Mouse (Mus musculus) embryonic facial prominence, embryonic 15.5 days (tissue): ENCODE data around the gene Cyp26a1. TPM values are rescaled to one million over a fixed set of nuclear protein-coding genes. Genes with fewer than 3 reads are reported as not detected.

ENCODE experiments used
- ATAC-seq: fragments of 200-750 bp; cut with Nextera tagmentation; 2 replicates; pipeline ENCODE4 v1.8.0; 2017; ENCODE audit warnings: low read depth, moderate TSS enrichment; ENCODE audit not compliant: insufficient number of reproducible peaks, low FRiP score, low TSS enrichment
- H3K27ac ChIP-seq: fragments of 300-500 bp; sonication (generic); replicated peaks from 2 replicates; pipeline ENCODE4 v1.5.1; 2015; ENCODE audit warnings: mild to moderate bottlenecking, inconsistent platforms
- H3K27me3 ChIP-seq: fragments of 300-500 bp; sonication (generic); 2 replicates; pipeline ENCODE4 v1.6.1; 2015; ENCODE audit warnings: inconsistent platforms
- H3K36me3 ChIP-seq: fragments of 300-500 bp; sonication (generic); 2 replicates; pipeline ENCODE4 v1.6.1; 2015; ENCODE audit warnings: mild to moderate bottlenecking, inconsistent platforms
- H3K4me1 ChIP-seq: fragments of 300-500 bp; sonication (generic); 2 replicates; pipeline ENCODE4 v1.6.1; 2015; ENCODE audit warnings: inconsistent platforms
- H3K4me2 ChIP-seq: fragments of 300-500 bp; sonication (generic); replicated peaks from 2 replicates; pipeline ENCODE4 v1.6.1; 2015; ENCODE audit warnings: mild to moderate bottlenecking, inconsistent platforms
- H3K4me3 ChIP-seq: fragments of 300-500 bp; sonication (generic); replicated peaks from 2 replicates; pipeline ENCODE4 v1.5.1; 2015; ENCODE audit warnings: mild to moderate bottlenecking, inconsistent platforms
- H3K9ac ChIP-seq: fragments of 300-500 bp; sonication (generic); 2 replicates; pipeline ENCODE4 v1.6.1; 2015; ENCODE audit warnings: inconsistent platforms
- H3K9me3 ChIP-seq: fragments of 300-500 bp; sonication (generic); replicated peaks from 2 replicates; pipeline ENCODE4 v1.6.1; 2016; ENCODE audit warnings: inconsistent platforms
- WGBS: fragments of 180-500 bp; shearing (Covaris S2); methylation state at CpG from one replicate; pipeline ENCODE4 v1.1.7; 2015; 5-methylcytosine and 5-hydroxymethylcytosine counted together
- polyA plus RNA-seq: library from polyadenylated mRNA; unstranded; fragments of >200 nt; fragmentation: Nextera tagmentation; extraction: Ambion mirVana; gene quantifications from 2 replicates; pipeline ENCODE4 v1.2.1, GENCODE M21; 2015

The Cyp26a1 gene
- polyA plus RNA-seq, 1 experiment from 2014 or later, result 4.6 TPM

GRCm38 (mm10) chr19:37735426-37735825, 37.8 kb downstream of the Cyp26a1 start:
- H3K4me2 ChIP-seq, result no peak overlapping the region
- ATAC-seq, result no peak
- H3K27ac ChIP-seq, result no peak overlapping the region
- H3K4me1 ChIP-seq, result no peaks in the 10 kb centered on the region
- no peaks in the 10 kb centered on the region for H3K27me3 ChIP-seq
- H3K9ac ChIP-seq, result no peak overlapping the region
- no peaks in the 10 kb centered on the region for H3K36me3 ChIP-seq
- H3K4me3 ChIP-seq, result no peak overlapping the region
- H3K9me3 ChIP-seq, result no peaks in the 10 kb centered on the region
- WGBS, result 84% methylated on average over 8 of the region's 8 CpGs

DNA sequence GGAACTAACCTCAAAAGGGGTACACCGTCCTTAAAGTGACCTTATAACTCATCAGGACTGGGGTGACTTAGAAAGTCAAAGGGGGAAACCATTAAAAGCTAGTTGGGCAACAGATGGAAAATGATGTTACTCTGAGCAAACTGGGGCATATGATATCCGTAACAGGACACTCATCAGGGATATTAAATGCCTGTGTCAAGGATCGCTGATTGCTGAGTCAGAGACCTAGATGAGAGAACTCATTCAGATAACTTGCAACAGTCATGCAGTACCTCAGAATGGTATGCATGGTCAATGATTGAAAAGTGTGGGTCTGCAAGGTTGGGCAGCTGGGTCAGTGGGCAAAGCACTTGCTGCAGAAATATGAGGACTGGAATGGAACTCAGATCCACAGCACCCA, 41.0 kb downstream of the Cyp26a1 start:
- ATAC-seq, result no peak
- 83% methylated on average over 3 of the region's 3 CpGs for WGBS
- no peak overlapping the region for H3K4me3 ChIP-seq

DNA sequence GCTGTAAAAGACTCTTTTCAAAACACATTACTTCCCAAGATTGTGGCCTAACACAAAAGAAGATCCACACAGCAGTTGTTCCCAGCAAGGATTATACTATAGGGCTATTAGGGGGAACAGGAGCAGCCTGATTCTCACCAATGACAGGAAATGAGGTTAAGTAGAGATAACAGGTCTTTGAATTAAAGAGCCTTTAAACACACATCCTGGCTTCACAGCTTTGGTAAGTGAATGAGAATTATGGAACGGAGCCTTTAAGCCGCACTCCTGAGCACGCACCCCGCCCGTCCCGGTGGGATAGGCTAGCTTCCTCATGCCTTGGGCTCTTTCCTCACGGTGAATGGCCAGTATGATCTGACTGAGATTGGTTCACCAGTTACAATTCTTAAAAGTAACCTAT, 42.4 kb downstream of the Cyp26a1 start:
- Histone ChIP-seq H3K27ac (no peak overlapping the region), H3K4me1 (no peaks in the 10 kb centered on the region), H3K4me2 (no peak overlapping the region), H3K4me3 (no peak overlapping the region), H3K9ac (no peak overlapping the region), H3K9me3 (no peaks in the 10 kb centered on the region), H3K27me3 (no peaks in the 10 kb centered on the region), H3K36me3 (no peaks in the 10 kb centered on the region)
- WGBS, result 71% methylated on average over 7 of the region's 7 CpGs
- ATAC-seq, result no peak

More for the DNA sequence above, 41.0 kb downstream of the Cyp26a1 start:
- Histone ChIP-seq H3K9me3 (no peaks in the 10 kb centered on the region), H3K4me2 (no peak overlapping the region), H3K4me1 (no peaks in the 10 kb centered on the region), H3K27ac (no peak overlapping the region), H3K27me3 (no peaks in the 10 kb centered on the region), H3K36me3 (no peaks in the 10 kb centered on the region), H3K9ac (no peak overlapping the region)

Other genes starting within 250 kb of the Cyp26a1 start
- gene Exoc6, start 147.4 kb upstream of the Cyp26a1 start, polyA plus RNA-seq, result 6.7 and 7.8 TPM in 2 replicates
- gene Cyp26c1, start 12.2 kb upstream of the Cyp26a1 start, polyA plus RNA-seq, result 1.2 and 2.0 TPM in 2 replicates